8 mouse cellular contexts compared by ENCODE assay signal in the genomic region with DNA sequence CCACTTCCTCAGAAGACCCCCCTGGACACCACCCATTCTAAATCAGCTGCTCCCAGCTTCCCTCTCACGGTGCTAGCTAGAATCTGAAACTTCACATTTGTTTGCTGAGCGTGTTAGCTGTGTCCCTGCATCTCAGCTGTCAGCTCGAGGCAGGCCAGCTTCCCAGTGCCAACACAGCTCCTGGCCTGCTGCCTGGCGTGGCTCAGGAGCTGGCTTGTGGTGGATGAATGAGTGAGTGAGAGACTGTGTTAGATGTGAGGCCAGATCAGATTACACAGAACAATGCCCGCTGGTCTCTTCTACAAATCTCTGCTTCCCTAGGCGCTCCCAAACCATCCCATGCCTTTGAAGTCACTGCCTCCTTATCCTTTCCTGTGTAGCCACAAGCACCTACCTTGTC. TPM values are rescaled to one million over a fixed set of nuclear protein-coding genes. Genes with fewer than 3 reads are reported as not detected.
DNase-seq lines count a peak whose midpoint lies in the region; ATAC-seq and TF ChIP-seq lines count a peak whose summit lies in the region.

No protein-coding gene starts in this region.

- no peak overlapping the region for H3K9ac ChIP-seq in hindbrain, embryonic 14.5 days
- no peak overlapping the region for H3K9ac ChIP-seq in forebrain, embryonic 16.5 days (replicated peaks; ENCODE audit: low read depth, low read length)
- H3K9ac ChIP-seq in lung, postnatal 0 days (replicated peaks; ENCODE audit: low read depth), result no peak overlapping the region

- TF ChIP-seq CTCF in lung, postnatal 0 days (IDR thresholded peaks at IDR 0.05), result no peak

- peak; percentile 67 for DNase-seq in hindbrain, embryonic 14.5 days (ENCODE audit: low spot score)
- DNase-seq in hindbrain, embryonic 10.5 days (ENCODE audit: low spot score), result no peak
- peak; percentile 85 for DNase-seq in adrenal gland, adult 2 months
- DNase-seq in heart, postnatal 4 days, result peak; percentile 74
- peak; percentile 47 for DNase-seq in lung, postnatal 0 days (ENCODE audit: low spot score)
- DNase-seq in spleen, postnatal 10 days (ENCODE audit: low spot score in 2 of 2), result no peak

- H3K27ac ChIP-seq in hindbrain, embryonic 14.5 days, result no peak overlapping the region
- H3K27ac ChIP-seq in hindbrain, embryonic 10.5 days, result no peak overlapping the region
- peak overlapping the region; percentile 77 for H3K27ac ChIP-seq in forebrain, embryonic 16.5 days (ENCODE audit: low read length)
- H3K27ac ChIP-seq in lung, postnatal 0 days (ENCODE audit: low read length), result no peak overlapping the region

- no peak overlapping the region for H3K4me2 ChIP-seq in hindbrain, embryonic 14.5 days (replicated peaks)
- H3K4me2 ChIP-seq in forebrain, embryonic 16.5 days (ENCODE audit: low read length), result peak overlapping the region; percentile 2; the same call in 1 of the 2 replicates
- no peak overlapping the region for H3K4me2 ChIP-seq in lung, postnatal 0 days (replicated peaks; ENCODE audit: low read depth, low read length)

- H3K27me3 ChIP-seq in hindbrain, embryonic 14.5 days (ENCODE audit: control insufficient read depth, insufficient read depth, low read length), result no peaks in the 10 kb centered on the region
- no peaks in the 10 kb centered on the region for H3K27me3 ChIP-seq in hindbrain, embryonic 10.5 days (ENCODE audit: insufficient read depth, poor library complexity, severe bottlenecking)
- H3K27me3 ChIP-seq in forebrain, embryonic 16.5 days (replicated peaks; ENCODE audit: control insufficient read depth, insufficient read depth, low read length), result no peaks in the 10 kb centered on the region
- no peaks in the 10 kb centered on the region for H3K27me3 ChIP-seq in lung, postnatal 0 days (replicated peaks; ENCODE audit: insufficient read depth, low read length)

- WGBS in hindbrain, embryonic 14.5 days, result 39% methylated on average over 6 of the region's 6 CpGs
- 51% methylated on average over 6 of the region's 6 CpGs for WGBS in hindbrain, embryonic 10.5 days
- WGBS in forebrain, embryonic 16.5 days, result 15% methylated on average over 6 of the region's 6 CpGs
- 23% methylated on average over 6 of the region's 6 CpGs for WGBS in lung, postnatal 0 days

- peaks cover 7% of the 10 kb centered on the region for H3K4me1 ChIP-seq in hindbrain, embryonic 14.5 days (replicated peaks; ENCODE audit: control insufficient read depth, insufficient read depth, low read length)
- H3K4me1 ChIP-seq in hindbrain, embryonic 10.5 days (replicated peaks), result peaks cover 12% of the 10 kb centered on the region
- peaks cover 27% of the 10 kb centered on the region for H3K4me1 ChIP-seq in forebrain, embryonic 16.5 days (replicated peaks; ENCODE audit: control insufficient read depth, insufficient read depth, low read length)
- no peaks in the 10 kb centered on the region for H3K4me1 ChIP-seq in lung, postnatal 0 days (ENCODE audit: insufficient read depth, low read depth, low read length)

- no peak overlapping the region for H3K4me3 ChIP-seq in hindbrain, embryonic 14.5 days (replicated peaks; ENCODE audit: low read length)
- H3K4me3 ChIP-seq in hindbrain, embryonic 10.5 days, result no peak overlapping the region
- H3K4me3 ChIP-seq in forebrain, embryonic 16.5 days (replicated peaks; ENCODE audit: low read length), result no peak overlapping the region
- H3K4me3 ChIP-seq in lung, postnatal 0 days (ENCODE audit: low read depth, low read length), result no peak overlapping the region

- no peaks in the 10 kb centered on the region for H3K9me3 ChIP-seq in hindbrain, embryonic 14.5 days (ENCODE audit: control insufficient read depth, low read length)
- H3K9me3 ChIP-seq in hindbrain, embryonic 10.5 days, result no peaks in the 10 kb centered on the region
- H3K9me3 ChIP-seq in forebrain, embryonic 16.5 days (ENCODE audit: control insufficient read depth, low read length), result no peaks in the 10 kb centered on the region
- H3K9me3 ChIP-seq in lung, postnatal 0 days (ENCODE audit: low read length), result no peaks in the 10 kb centered on the region

- no peak for TF ChIP-seq EP300 in lung, postnatal 0 days (IDR thresholded peaks at IDR 0.05)

- ATAC-seq in hindbrain, embryonic 14.5 days (ENCODE audit: low FRiP score), result peak; percentile 79
- ATAC-seq in forebrain, embryonic 16.5 days, result peak; percentile 89
- peak; percentile 58 for ATAC-seq in lung, postnatal 0 days
- no peak for ATAC-seq in erythroid progenitor cell, adult 5-6 weeks (replicated peaks; ENCODE audit: low FRiP score, poor library complexity, severe bottlenecking)

- no peaks in the 10 kb centered on the region for H3K36me3 ChIP-seq in hindbrain, embryonic 14.5 days (replicated peaks; ENCODE audit: control insufficient read depth, insufficient read depth)
- peaks cover 16% of the 10 kb centered on the region; the same call in 1 of the 2 replicates for H3K36me3 ChIP-seq in hindbrain, embryonic 10.5 days
- no peaks in the 10 kb centered on the region for H3K36me3 ChIP-seq in forebrain, embryonic 16.5 days (ENCODE audit: control insufficient read depth, insufficient read depth)
- peaks cover 40% of the 10 kb centered on the region for H3K36me3 ChIP-seq in lung, postnatal 0 days (ENCODE audit: insufficient read depth, low read length)

RNA-seq across cellular contexts. Expression of a gene that starts 59.3 kb away (rescaled TPM):
- 1.4 TPM in 2 replicates for polyA plus RNA-seq in hindbrain, embryonic 14.5 days (2014; fragmentation: Nextera tagmentation; extraction: Ambion mirVana)
- 1.0 and 1.9 TPM in 2 replicates for polyA plus RNA-seq in hindbrain, embryonic 10.5 days (2016; fragmentation: Nextera tagmentation; extraction: Ambion mirVana)
- 1 to 10 TPM; 7.9 to 9.6 TPM for total RNA-seq in adrenal gland, adult 2 months (2021)
- polyA plus RNA-seq in adrenal gland, adult 2 months (2012; rRNA removed), result 16.6 and 19.6 TPM in 2 replicates
- polyA plus RNA-seq in forebrain, embryonic 16.5 days (2015; fragmentation: Nextera tagmentation; extraction: Ambion mirVana), result 0.63 and 0.77 TPM in 2 replicates
- 10 to 100 TPM; 31.3 to 33.6 TPM for total RNA-seq in heart, postnatal 4 days (2021)
- polyA plus RNA-seq in lung, postnatal 0 days (2015; fragmentation: Nextera tagmentation; extraction: Ambion mirVana), result 17.8 and 19.9 TPM in 2 replicates
- 2.9 TPM in 1 of 2 replicates, not detected in the other for total RNA-seq in erythroid progenitor cell, adult 5-6 weeks (2015; ENCODE audit: low replicate concordance)
- 2.8 and 3.6 TPM in 2 replicates for total RNA-seq in erythroid progenitor cell, adult 5-6 weeks (2017; ENCODE audit: low replicate concordance)

Comparison
In these comparisons a context has a peak if more than half of its experiments do, and no peak if none do; other contexts are left out.
1. DNase-seq: peak in hindbrain, embryonic 14.5 days (single experiment), adrenal gland, adult 2 months (single experiment), heart, postnatal 4 days (single experiment) and lung, postnatal 0 days (single experiment); none in hindbrain, embryonic 10.5 days (single experiment) and spleen, postnatal 10 days (0 of 2).